8 mouse cellular contexts compared by ENCODE assay signal in the genomic region with DNA sequence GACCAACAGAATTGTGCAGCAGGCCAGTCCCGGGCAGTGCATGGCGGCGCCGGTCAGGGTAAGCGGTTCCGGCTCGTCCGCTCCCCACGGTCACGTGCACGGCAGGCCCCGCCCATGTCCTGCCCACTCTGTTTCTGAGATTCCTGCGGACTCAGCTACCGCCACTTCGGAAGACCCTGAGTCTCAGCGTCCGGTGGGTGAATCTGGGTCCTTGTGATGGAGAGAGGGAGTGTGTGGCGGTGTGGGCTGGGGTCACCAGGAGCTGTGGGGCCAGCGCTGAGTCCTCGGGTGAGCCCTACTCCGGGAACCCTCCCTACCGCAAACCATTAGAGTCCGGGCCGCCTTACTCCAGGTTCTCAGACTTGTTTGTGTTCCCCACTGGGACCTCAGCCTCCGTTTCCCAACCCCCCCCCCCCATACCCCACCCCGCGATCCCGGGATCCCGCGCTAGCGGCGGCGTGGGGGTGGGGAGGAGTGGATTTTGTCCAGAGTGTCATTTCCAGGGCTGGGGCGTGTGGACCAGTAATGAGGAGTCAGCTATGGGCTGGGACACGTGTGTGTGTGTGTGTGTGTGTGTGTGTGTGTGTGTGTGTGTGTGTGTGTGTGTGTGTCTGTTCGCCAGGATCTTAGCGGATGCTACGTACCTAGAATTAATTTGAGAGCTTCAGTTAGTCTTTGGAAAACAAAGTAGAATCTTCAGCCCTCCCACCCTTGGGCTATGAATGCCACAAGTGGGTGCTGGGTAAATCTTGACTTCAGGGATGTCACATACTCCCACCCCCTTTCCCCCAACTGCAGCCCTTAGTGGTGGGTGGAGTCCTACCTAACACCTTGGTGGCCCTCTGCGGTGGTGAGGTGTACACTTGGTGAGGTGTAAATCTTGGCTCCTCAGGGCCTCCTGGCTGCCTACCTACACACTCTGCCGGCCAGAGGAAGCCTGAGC. TPM values are rescaled to one million over a fixed set of nuclear protein-coding genes. Genes with fewer than 3 reads are reported as not detected.
DNase-seq lines count a peak whose midpoint lies in the region; ATAC-seq lines count a peak whose summit lies in the region.

A gene (minus strand): TSS at position 94 of the 943 bp plus-strand sequence.
A gene (plus strand): TSS at position 115 of the 943 bp plus-strand sequence.

- peaks cover 11% of the 10 kb centered on the region; the same call in 1 of the 2 replicates for H3K27me3 ChIP-seq in embryonic facial prominence, embryonic 10.5 days (replicated peaks; ENCODE audit: low read depth, poor library complexity, severe bottlenecking)
- H3K27me3 ChIP-seq in intestine, embryonic 16.5 days (replicated peaks; ENCODE audit: control insufficient read depth, insufficient read depth, low read length) = no peaks in the 10 kb centered on the region
- H3K27me3 ChIP-seq in midbrain, embryonic 10.5 days (ENCODE audit: low read depth, poor library complexity, severe bottlenecking) = peaks cover 12% of the 10 kb centered on the region; the same call in 1 of the 2 replicates

- peaks cover 31% of the 10 kb centered on the region for H3K4me1 ChIP-seq in embryonic facial prominence, embryonic 10.5 days
- peaks cover 12% of the 10 kb centered on the region; the same call in 1 of the 2 replicates for H3K4me1 ChIP-seq in intestine, embryonic 16.5 days (ENCODE audit: control insufficient read depth, insufficient read depth, low read length)
- peaks cover 35% of the 10 kb centered on the region for H3K4me1 ChIP-seq in midbrain, embryonic 10.5 days

- H3K36me3 ChIP-seq in embryonic facial prominence, embryonic 10.5 days (replicated peaks) = peaks cover 22% of the 10 kb centered on the region
- H3K36me3 ChIP-seq in intestine, embryonic 16.5 days (ENCODE audit: control insufficient read depth, insufficient read depth, low read length) = no peaks in the 10 kb centered on the region
- H3K36me3 ChIP-seq in midbrain, embryonic 10.5 days = peaks cover 31% of the 10 kb centered on the region

- H3K4me3 ChIP-seq in embryonic facial prominence, embryonic 10.5 days = peak within 1 kb of the TSS; percentile 85
- peak within 1 kb of the TSS; percentile 84 for H3K4me3 ChIP-seq in intestine, embryonic 16.5 days (ENCODE audit: low read length)
- peak within 1 kb of the TSS; percentile 85 for H3K4me3 ChIP-seq in midbrain, embryonic 10.5 days

- intact Hi-C loops in left cerebral cortex, postnatal 36 days (cut with DNase I) = no loop called here

- H3K4me2 ChIP-seq in intestine, embryonic 16.5 days (ENCODE audit: low read depth, low read length) = peak within 1 kb of the TSS; percentile 82

- peak; percentile 97 for ATAC-seq in intestine, embryonic 16.5 days

- peak within 1 kb of the TSS; percentile 86 for H3K27ac ChIP-seq in embryonic facial prominence, embryonic 10.5 days (replicated peaks)
- H3K27ac ChIP-seq in intestine, embryonic 16.5 days (ENCODE audit: low read length) = peak within 1 kb of the TSS; percentile 82
- H3K27ac ChIP-seq in midbrain, embryonic 10.5 days (replicated peaks) = peak within 1 kb of the TSS; percentile 89

- 4% methylated on average over 40 of the region's 40 CpGs for WGBS in embryonic facial prominence, embryonic 10.5 days
- 1% methylated on average over 40 of the region's 40 CpGs for WGBS in intestine, embryonic 16.5 days
- 3% methylated on average over 39 of the region's 40 CpGs for WGBS in midbrain, embryonic 10.5 days

- H3K9ac ChIP-seq in intestine, embryonic 16.5 days (ENCODE audit: low read depth, low read length) = peak within 1 kb of the TSS; percentile 82

- no peaks in the 10 kb centered on the region for H3K9me3 ChIP-seq in embryonic facial prominence, embryonic 10.5 days
- no peaks in the 10 kb centered on the region for H3K9me3 ChIP-seq in intestine, embryonic 16.5 days (ENCODE audit: control insufficient read depth, low read length)
- H3K9me3 ChIP-seq in midbrain, embryonic 10.5 days (replicated peaks) = no peaks in the 10 kb centered on the region

- peak; percentile 95 for DNase-seq in adrenal gland, postnatal 14 days
- DNase-seq in embryonic facial prominence, embryonic 10.5 days (ENCODE audit: low spot score) = peak; percentile 92
- no peak for DNase-seq in gonadal fat pad, adult 2 months (ENCODE audit: low read depth)
- DNase-seq in left cerebral cortex, postnatal 36 days (ENCODE audit: low spot score in 2 of 2) = peak; percentile 66 to 70
- peak; percentile 89 for DNase-seq in midbrain, embryonic 10.5 days (ENCODE audit: low spot score)
- peak; percentile 66 to 69 for DNase-seq in right cerebral cortex, postnatal 36 days (ENCODE audit: low spot score in 2 of 2)
- DNase-seq in yolk sac, embryonic 10.5 days (ENCODE audit: low spot score) = peak; percentile 88

RNA-seq across cellular contexts. Expression of the first gene that starts in this region (rescaled TPM):
- 14.8 and 15.7 TPM in 2 replicates for total RNA-seq in adrenal gland, postnatal 14 days (2021)
- 5.4 and 5.5 TPM in 2 replicates for polyA plus RNA-seq in embryonic facial prominence, embryonic 10.5 days (2016; fragmentation: Nextera tagmentation; extraction: Ambion mirVana)
- polyA plus RNA-seq in gonadal fat pad, adult 2 months (2012; rRNA removed) = 33.4 and 34.8 TPM in 2 replicates
- 8.2 and 8.3 TPM in 2 replicates for polyA plus RNA-seq in intestine, embryonic 16.5 days (2015; fragmentation: Nextera tagmentation; extraction: Ambion mirVana)
- total RNA-seq in left cerebral cortex, postnatal 36 days (2021) = 1 to 10 TPM; 4.3 to 4.7 TPM
- 6.4 and 6.5 TPM in 2 replicates for polyA plus RNA-seq in midbrain, embryonic 10.5 days (2016; fragmentation: Nextera tagmentation; extraction: Ambion mirVana)

RNA-seq across cellular contexts. Expression of the second gene that starts in this region (rescaled TPM):
- 7.5 and 9.7 TPM in 2 replicates for total RNA-seq in adrenal gland, postnatal 14 days (2021)
- 7.6 and 8.2 TPM in 2 replicates for polyA plus RNA-seq in embryonic facial prominence, embryonic 10.5 days (2016; fragmentation: Nextera tagmentation; extraction: Ambion mirVana)
- polyA plus RNA-seq in gonadal fat pad, adult 2 months (2012; rRNA removed) = 19.6 and 21.2 TPM in 2 replicates
- 9.0 and 10.5 TPM in 2 replicates for polyA plus RNA-seq in intestine, embryonic 16.5 days (2015; fragmentation: Nextera tagmentation; extraction: Ambion mirVana)
- total RNA-seq in left cerebral cortex, postnatal 36 days (2021) = 1 to 10 TPM; 3.5 to 4.3 TPM
- polyA plus RNA-seq in midbrain, embryonic 10.5 days (2016; fragmentation: Nextera tagmentation; extraction: Ambion mirVana) = 7.1 and 7.4 TPM in 2 replicates
